8 mouse cellular contexts compared by ENCODE assay signal in genomic region chr5:114824197-114824596, GRCm38 (mm10). TPM values are rescaled to one million over a fixed set of nuclear protein-coding genes. Genes with fewer than 3 reads are reported as not detected.
A peak's percentile ranks its signal among the peaks of the same experiment; 100 is the strongest.
DNase-seq lines count a peak whose midpoint lies in the region; ATAC-seq lines count a peak whose summit lies in the region.

No protein-coding gene starts in this region.

- 15% methylated on average over 9 of the region's 9 CpGs for WGBS in heart, embryonic 13.5 days

- ATAC-seq in heart, embryonic 13.5 days (ENCODE audit: extremely low read depth, insufficient number of reproducible peaks, low FRiP score, low TSS enrichment): no peak

- H3K4me3 ChIP-seq in heart, embryonic 13.5 days: peak overlapping the region; percentile 79; the same call in 1 of the 2 replicates

- H3K4me2 ChIP-seq in heart, embryonic 13.5 days: peak overlapping the region; percentile 80

- no peaks in the 10 kb centered on the region for H3K27me3 ChIP-seq in heart, embryonic 13.5 days (replicated peaks)
- H3K27me3 ChIP-seq in splenic B cell, adult 2 months (ENCODE audit: control insufficient read depth, insufficient read depth, low read length, poor library complexity, severe bottlenecking): no peaks in the 10 kb centered on the region

- peaks cover 18% of the 10 kb centered on the region for H3K36me3 ChIP-seq in heart, embryonic 13.5 days
- no peaks in the 10 kb centered on the region for H3K36me3 ChIP-seq in splenic B cell, adult 2 months (ENCODE audit: control insufficient read depth, insufficient read depth, low read length, poor library complexity, severe bottlenecking)

- H3K4me1 ChIP-seq in heart, embryonic 13.5 days: peaks cover 11% of the 10 kb centered on the region

- no peak overlapping the region for H3K27ac ChIP-seq in heart, embryonic 13.5 days (replicated peaks)

- peaks cover 4% of the 10 kb centered on the region for H3K9me3 ChIP-seq in heart, embryonic 13.5 days

- peak; percentile 65 to 67 for DNase-seq in cerebellum, postnatal 14 days
- no peak for DNase-seq in cerebellum, adult 11-12 months
- DNase-seq in CD4-positive helper T cell, adult 2 months (ENCODE audit: low read depth, low spot score): peak; percentile 82
- DNase-seq in cerebellum, postnatal 36 days: peak; percentile 57 to 66
- DNase-seq in layer of hippocampus, adult 9-10 months (ENCODE audit: low spot score): peak; percentile 43
- DNase-seq in lung, postnatal 25 days (ENCODE audit: low spot score): peak; percentile 25
- peak; percentile 84 for DNase-seq in splenic B cell, adult 2 months (ENCODE audit: low read depth, low spot score)

- H3K9ac ChIP-seq in heart, embryonic 13.5 days: no peak overlapping the region

RNA-seq across cellular contexts. Expression of gene 1500011B03Rik, which starts 0.9 kb away (rescaled TPM):
- 53.8 and 54.5 TPM in 2 replicates for polyA plus RNA-seq in heart, embryonic 13.5 days (2015; fragmentation: Nextera tagmentation; extraction: Ambion mirVana)

RNA-seq across cellular contexts. Expression of gene 4930519G04Rik, which starts 29.3 kb away (rescaled TPM):
- polyA plus RNA-seq in heart, embryonic 13.5 days (2015; fragmentation: Nextera tagmentation; extraction: Ambion mirVana): not detected in 2 replicates

RNA-seq across cellular contexts. Expression of gene Gm9936, which starts 34.3 kb away (rescaled TPM):
- polyA plus RNA-seq in heart, embryonic 13.5 days (2015; fragmentation: Nextera tagmentation; extraction: Ambion mirVana): not detected in 2 replicates

RNA-seq across cellular contexts. Expression of gene Git2, which starts 48.9 kb away (rescaled TPM):
- 28.1 and 30.3 TPM in 2 replicates for polyA plus RNA-seq in heart, embryonic 13.5 days (2015; fragmentation: Nextera tagmentation; extraction: Ambion mirVana)

RNA-seq across cellular contexts. Expression of gene Ankrd13a, which starts 49.7 kb away (rescaled TPM):
- polyA plus RNA-seq in heart, embryonic 13.5 days (2015; fragmentation: Nextera tagmentation; extraction: Ambion mirVana): 28.5 and 29.3 TPM in 2 replicates
